Mouse (Mus musculus): ENCODE data around the gene Snrpg. TPM values are rescaled to one million over a fixed set of nuclear protein-coding genes. Genes with fewer than 3 reads are reported as not detected.

Snrpg gene
- polyA plus RNA-seq, 1 experiment, result 201 TPM

- TF ChIP-seq CTCF (IDR thresholded peaks at IDR 0.05; ENCODE audit: low read depth, low read length), result no peak
- no peak for TF ChIP-seq POLR2A (IDR thresholded peaks at IDR 0.05; ENCODE audit: insufficient read depth, low read length)
- no peak for TF ChIP-seq EP300 (IDR thresholded peaks at IDR 0.05; ENCODE audit: insufficient read depth, low read depth, low read length)
- H3K36me3 ChIP-seq (ENCODE audit: control insufficient read depth, insufficient read depth, low read length, poor library complexity, severe bottlenecking), result peaks cover 18% of the 10 kb centered on the region
- H3K9me3 ChIP-seq (replicated peaks; ENCODE audit: control insufficient read depth, insufficient read depth, low read length, poor library complexity, severe bottlenecking), result no peaks in the 10 kb centered on the region
- no peak overlapping the region for H3K27ac ChIP-seq (ENCODE audit: insufficient read depth, low read length)
- H3K27me3 ChIP-seq (ENCODE audit: control insufficient read depth, insufficient read depth, low read length, poor library complexity, severe bottlenecking), result no peaks in the 10 kb centered on the region
- H3K9ac ChIP-seq (ENCODE audit: low read depth, poor library complexity, severe bottlenecking), result no peak overlapping the region
- H3K4me1 ChIP-seq (ENCODE audit: control insufficient read depth, insufficient read depth, low read length), result no peaks in the 10 kb centered on the region
- H3K4me3 ChIP-seq (ENCODE audit: low read depth, low read length), result no peak overlapping the region
These were observed 11.4 kb downstream of the Snrpg start for GRCm38 (mm10) chr6:86382551-86382950.

GRCm38 (mm10) chr6:86383370-86383769, 12.3 kb downstream of the Snrpg start:
- H3K4me3 ChIP-seq (ENCODE audit: low read depth, low read length), result no peak overlapping the region
- TF ChIP-seq POLR2A (IDR thresholded peaks at IDR 0.05; ENCODE audit: insufficient read depth, low read length), result no peak
- TF ChIP-seq EP300 (IDR thresholded peaks at IDR 0.05; ENCODE audit: insufficient read depth, low read depth, low read length), result no peak
- TF ChIP-seq CTCF (IDR thresholded peaks at IDR 0.05; ENCODE audit: low read depth, low read length), result no peak
- H3K27ac ChIP-seq (ENCODE audit: insufficient read depth, low read length), result no peak overlapping the region
- H3K9me3 ChIP-seq (replicated peaks; ENCODE audit: control insufficient read depth, insufficient read depth, low read length, poor library complexity, severe bottlenecking), result no peaks in the 10 kb centered on the region
- H3K9ac ChIP-seq (ENCODE audit: low read depth, poor library complexity, severe bottlenecking), result no peak overlapping the region
- no peaks in the 10 kb centered on the region for H3K4me1 ChIP-seq (ENCODE audit: control insufficient read depth, insufficient read depth, low read length)
- peaks cover 16% of the 10 kb centered on the region for H3K36me3 ChIP-seq (ENCODE audit: control insufficient read depth, insufficient read depth, low read length, poor library complexity, severe bottlenecking)
- no peaks in the 10 kb centered on the region for H3K27me3 ChIP-seq (ENCODE audit: control insufficient read depth, insufficient read depth, low read length, poor library complexity, severe bottlenecking)

- Histone ChIP-seq H3K27ac (ENCODE audit: insufficient read depth, low read length) (no peak overlapping the region), H3K9me3 (replicated peaks; ENCODE audit: control insufficient read depth, insufficient read depth, low read length, poor library complexity, severe bottlenecking) (no peaks in the 10 kb centered on the region), H3K4me1 (ENCODE audit: control insufficient read depth, insufficient read depth, low read length) (no peaks in the 10 kb centered on the region), H3K27me3 (ENCODE audit: control insufficient read depth, insufficient read depth, low read length, poor library complexity, severe bottlenecking) (no peaks in the 10 kb centered on the region), H3K9ac (ENCODE audit: low read depth, poor library complexity, severe bottlenecking) (no peak overlapping the region), H3K4me3 (ENCODE audit: low read depth, low read length) (no peak overlapping the region), H3K36me3 (ENCODE audit: control insufficient read depth, insufficient read depth, low read length, poor library complexity, severe bottlenecking) (peaks cover 11% of the 10 kb centered on the region)
- TF ChIP-seq POLR2A (IDR thresholded peaks at IDR 0.05; ENCODE audit: insufficient read depth, low read length), result no peak
- no peak for TF ChIP-seq EP300 (IDR thresholded peaks at IDR 0.05; ENCODE audit: insufficient read depth, low read depth, low read length)
- no peak for TF ChIP-seq CTCF (IDR thresholded peaks at IDR 0.05; ENCODE audit: low read depth, low read length)
These were observed 13.6 kb downstream of the Snrpg start for GRCm38 (mm10) chr6:86384692-86385091.

- no peaks in the 10 kb centered on the region for H3K9me3 ChIP-seq (replicated peaks; ENCODE audit: control insufficient read depth, insufficient read depth, low read length, poor library complexity, severe bottlenecking)
- no peak overlapping the region for H3K9ac ChIP-seq (ENCODE audit: low read depth, poor library complexity, severe bottlenecking)
- H3K36me3 ChIP-seq (ENCODE audit: control insufficient read depth, insufficient read depth, low read length, poor library complexity, severe bottlenecking), result peaks cover 14% of the 10 kb centered on the region
- no peak overlapping the region for H3K27ac ChIP-seq (ENCODE audit: insufficient read depth, low read length)
- H3K27me3 ChIP-seq (ENCODE audit: control insufficient read depth, insufficient read depth, low read length, poor library complexity, severe bottlenecking), result no peaks in the 10 kb centered on the region
- H3K4me1 ChIP-seq (ENCODE audit: control insufficient read depth, insufficient read depth, low read length), result no peaks in the 10 kb centered on the region
- H3K4me3 ChIP-seq (ENCODE audit: low read depth, low read length), result no peak overlapping the region
- TF ChIP-seq EP300 (IDR thresholded peaks at IDR 0.05; ENCODE audit: insufficient read depth, low read depth, low read length), result no peak
- TF ChIP-seq POLR2A (IDR thresholded peaks at IDR 0.05; ENCODE audit: insufficient read depth, low read length), result no peak
These were observed 14.4 kb downstream of the Snrpg start for GRCm38 (mm10) chr6:86385362-86386104.

- Histone ChIP-seq H3K27me3 (ENCODE audit: control insufficient read depth, insufficient read depth, low read length, poor library complexity, severe bottlenecking) (no peaks in the 10 kb centered on the region), H3K9ac (ENCODE audit: low read depth, poor library complexity, severe bottlenecking) (no peak overlapping the region), H3K4me3 (ENCODE audit: low read depth, low read length) (no peak overlapping the region), H3K27ac (ENCODE audit: insufficient read depth, low read length) (no peak overlapping the region), H3K36me3 (ENCODE audit: control insufficient read depth, insufficient read depth, low read length, poor library complexity, severe bottlenecking) (peaks cover 28% of the 10 kb centered on the region), H3K9me3 (replicated peaks; ENCODE audit: control insufficient read depth, insufficient read depth, low read length, poor library complexity, severe bottlenecking) (no peaks in the 10 kb centered on the region), H3K4me1 (ENCODE audit: control insufficient read depth, insufficient read depth, low read length) (no peaks in the 10 kb centered on the region)
- TF ChIP-seq EP300 (IDR thresholded peaks at IDR 0.05; ENCODE audit: insufficient read depth, low read depth, low read length), result no peak
- no peak for TF ChIP-seq CTCF (IDR thresholded peaks at IDR 0.05; ENCODE audit: low read depth, low read length)
- no peak for TF ChIP-seq POLR2A (IDR thresholded peaks at IDR 0.05; ENCODE audit: insufficient read depth, low read length)
These were observed 16.2 kb downstream of the Snrpg start for GRCm38 (mm10) chr6:86387313-86387712.

- H3K27me3 ChIP-seq (ENCODE audit: control insufficient read depth, insufficient read depth, low read length, poor library complexity, severe bottlenecking), result no peaks in the 10 kb centered on the region
- H3K9ac ChIP-seq (ENCODE audit: low read depth, poor library complexity, severe bottlenecking), result no peak overlapping the region
- H3K27ac ChIP-seq (ENCODE audit: insufficient read depth, low read length), result no peak overlapping the region
- H3K9me3 ChIP-seq (replicated peaks; ENCODE audit: control insufficient read depth, insufficient read depth, low read length, poor library complexity, severe bottlenecking), result no peaks in the 10 kb centered on the region
- no peak overlapping the region for H3K4me3 ChIP-seq (ENCODE audit: low read depth, low read length)
- H3K36me3 ChIP-seq (ENCODE audit: control insufficient read depth, insufficient read depth, low read length, poor library complexity, severe bottlenecking), result peaks cover 29% of the 10 kb centered on the region
- TF ChIP-seq POLR2A (IDR thresholded peaks at IDR 0.05; ENCODE audit: insufficient read depth, low read length), result no peak
- no peak for TF ChIP-seq EP300 (IDR thresholded peaks at IDR 0.05; ENCODE audit: insufficient read depth, low read depth, low read length)
- no peak for TF ChIP-seq CTCF (IDR thresholded peaks at IDR 0.05; ENCODE audit: low read depth, low read length)
- no peaks in the 10 kb centered on the region for H3K4me1 ChIP-seq (ENCODE audit: control insufficient read depth, insufficient read depth, low read length)
These were observed 17.4 kb downstream of the Snrpg start for GRCm38 (mm10) chr6:86388461-86388860.

Data from ES-Bruce4 (cell line).